Mouse (Mus musculus) ES-E14 (cell line): ENCODE results near the gene Nav2.

Source experiments
- CHD2 ChIP-seq: IDR thresholded peaks from 2 replicates; pipeline ENCODE4 v1.6.1; 2014; ENCODE audit warnings: mild to moderate bottlenecking, low read depth, low read length, inconsistent platforms
- HCFC1 ChIP-seq: IDR thresholded peaks from 2 replicates; pipeline ENCODE4 v1.6.1; 2012; ENCODE audit warnings: low read length, inconsistent platforms, borderline replicate concordance; ENCODE audit not compliant: insufficient read depth
- MAFK ChIP-seq: IDR thresholded peaks from 2 replicates; pipeline ENCODE4 v1.6.1; 2014; ENCODE audit warnings: mild to moderate bottlenecking, low read depth, low read length, inconsistent platforms; ENCODE audit not compliant: insufficient read depth
- ZC3H11A ChIP-seq: IDR thresholded peaks from 2 replicates; pipeline ENCODE4 v1.6.1; 2012; ENCODE audit warnings: low read depth, mild to moderate bottlenecking, inconsistent platforms, low read length, borderline replicate concordance

GRCm38 (mm10) chr7:49331939-49332338 lies 423.4 kb downstream of the Nav2 start:
- TF ChIP-seq HCFC1 (no peak), ZC3H11A (no peak), CHD2 (no peak), MAFK (no peak)
